Mouse (Mus musculus): ENCODE results near the gene Lhfpl3. TPM values are rescaled to one million over a fixed set of nuclear protein-coding genes. Genes with fewer than 3 reads are reported as not detected.

Lhfpl3 gene
- polyA plus RNA-seq, 2 experiments from 2014 or later, result 0.16 TPM; not detected in 1

- ATAC-seq, result no peak
Measured at GRCm38 (mm10) chr5:23154439-23154838, 408.6 kb downstream of the Lhfpl3 start.

DNA sequence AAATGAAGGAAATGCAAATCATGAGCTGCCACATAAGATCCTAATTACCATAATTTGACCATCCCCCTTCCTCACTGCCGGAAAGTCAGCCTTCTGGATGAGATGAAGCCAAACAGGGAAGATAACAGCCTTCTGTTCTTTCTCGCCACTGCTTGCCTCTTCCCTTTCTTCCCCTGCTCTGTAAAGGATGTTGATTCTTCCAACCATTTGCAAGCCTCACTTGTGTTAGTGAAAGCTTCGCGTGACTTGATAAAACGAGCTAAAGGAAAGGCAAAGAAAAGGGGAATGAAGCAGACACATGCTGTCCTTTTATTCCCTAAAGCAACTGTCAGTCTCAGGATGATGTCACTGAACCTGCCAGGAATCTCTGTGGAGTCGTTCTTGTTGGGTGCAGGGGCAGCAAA is 420.1 kb downstream of the Lhfpl3 start:
- ATAC-seq, result no peak

DNA sequence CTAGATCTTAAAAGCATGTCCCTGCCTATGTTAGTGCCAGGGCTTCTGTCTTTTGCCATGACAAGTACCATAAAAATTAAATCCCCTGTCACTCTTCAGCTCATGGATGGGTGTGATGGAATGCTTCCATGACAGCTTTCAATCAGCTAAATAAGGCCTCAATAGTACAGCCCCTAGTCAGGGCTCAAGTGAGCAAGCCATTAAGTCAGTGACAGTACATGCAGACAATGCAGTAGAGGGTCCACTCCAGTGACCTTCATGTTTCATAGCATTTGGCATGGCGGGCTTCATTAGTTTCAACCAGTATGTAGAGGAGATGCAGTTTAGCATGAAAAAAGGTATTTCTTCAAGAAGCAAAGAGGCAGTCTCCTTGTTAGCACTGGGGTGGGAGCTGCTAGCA is 420.8 kb downstream of the Lhfpl3 start:
- no peak for ATAC-seq

- no peak for ATAC-seq
Measured at GRCm38 (mm10) chr5:23189633-23190032, 443.8 kb downstream of the Lhfpl3 start.

GRCm38 (mm10) chr5:23196879-23197278 is 451.0 kb downstream of the Lhfpl3 start:
- no peak for ATAC-seq

- ATAC-seq, result no peak
Measured at GRCm38 (mm10) chr5:23213086-23213485, 467.2 kb downstream of the Lhfpl3 start.

- ATAC-seq, result no peak
Measured at GRCm38 (mm10) chr5:23214646-23215045, 468.8 kb downstream of the Lhfpl3 start.

DNA sequence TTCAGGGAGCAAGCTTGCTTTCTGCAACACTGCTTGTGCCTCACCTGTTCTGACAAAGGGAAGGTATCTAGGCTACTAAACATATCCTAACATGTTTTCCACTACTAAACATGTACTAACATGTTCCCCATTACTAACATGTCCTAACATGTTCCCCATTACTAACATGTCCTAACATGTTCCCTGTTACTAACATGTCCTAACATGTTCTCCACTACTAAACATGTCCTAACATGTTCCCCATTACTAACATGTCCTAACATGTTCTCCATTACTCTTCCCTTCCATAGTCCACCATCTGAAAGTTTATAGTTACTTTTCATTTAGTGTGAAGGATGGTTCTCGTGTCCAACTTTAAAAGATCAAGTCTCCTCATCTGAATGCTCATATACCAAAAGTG is 473.8 kb downstream of the Lhfpl3 start:
- no peak for ATAC-seq

DNA sequence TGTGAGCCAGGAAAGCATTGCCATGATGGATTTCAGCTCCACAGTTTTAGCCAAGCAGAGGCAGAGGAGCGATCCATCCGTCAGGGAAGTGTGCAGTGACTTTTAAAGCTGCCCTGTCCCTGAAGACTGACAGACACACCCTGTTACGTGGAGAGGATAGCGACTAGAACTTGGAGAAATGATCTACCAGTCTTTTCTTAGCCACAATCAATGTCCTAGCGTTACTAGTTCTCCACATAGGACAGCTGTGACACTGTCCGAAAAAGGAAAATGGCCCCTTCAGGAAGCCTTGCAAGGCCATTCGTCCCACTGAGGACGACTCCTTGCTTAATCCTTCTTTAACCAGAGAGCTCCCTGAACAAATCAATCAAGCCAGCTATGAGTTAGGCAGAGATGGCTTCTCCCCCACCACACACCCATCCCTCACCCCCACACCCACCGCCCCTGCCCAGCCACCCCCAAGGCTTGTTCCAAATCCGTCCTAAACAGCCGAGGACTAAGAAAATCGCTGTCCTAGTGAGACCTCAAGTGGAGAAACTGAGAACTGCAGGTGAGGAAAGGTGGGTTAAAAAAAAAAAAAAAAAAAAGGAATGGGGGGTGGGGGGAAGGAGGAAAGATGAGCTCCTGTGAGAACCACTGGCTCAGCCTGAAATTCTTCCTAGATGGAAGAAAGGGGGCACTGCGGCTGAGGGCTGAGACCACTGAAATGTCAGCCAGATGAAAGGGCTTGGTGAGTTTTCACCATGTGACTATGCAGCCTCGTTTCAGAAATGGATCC is 479.1 kb downstream of the Lhfpl3 start:
- ATAC-seq, result no peak

DNA sequence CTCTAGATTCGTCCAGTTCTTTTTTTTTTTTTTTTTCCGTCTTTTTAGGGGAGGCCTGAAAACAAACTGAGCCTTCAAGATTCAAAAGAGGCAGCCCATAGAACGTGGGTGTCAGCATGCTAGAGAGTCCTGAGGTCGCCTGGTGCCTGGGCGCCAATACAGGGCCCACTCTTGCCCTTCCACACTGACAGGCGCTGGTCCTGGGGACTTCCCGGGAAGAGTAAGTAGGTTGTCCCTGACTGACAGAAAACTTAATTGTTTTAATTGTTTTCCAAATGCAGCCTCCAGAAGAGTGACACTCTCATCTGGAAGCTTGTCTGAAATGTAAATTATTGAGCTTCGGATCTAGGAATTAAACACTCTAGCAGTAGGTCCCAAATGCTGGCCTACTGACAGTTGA is 479.8 kb downstream of the Lhfpl3 start:
- ATAC-seq, result no peak

DNA sequence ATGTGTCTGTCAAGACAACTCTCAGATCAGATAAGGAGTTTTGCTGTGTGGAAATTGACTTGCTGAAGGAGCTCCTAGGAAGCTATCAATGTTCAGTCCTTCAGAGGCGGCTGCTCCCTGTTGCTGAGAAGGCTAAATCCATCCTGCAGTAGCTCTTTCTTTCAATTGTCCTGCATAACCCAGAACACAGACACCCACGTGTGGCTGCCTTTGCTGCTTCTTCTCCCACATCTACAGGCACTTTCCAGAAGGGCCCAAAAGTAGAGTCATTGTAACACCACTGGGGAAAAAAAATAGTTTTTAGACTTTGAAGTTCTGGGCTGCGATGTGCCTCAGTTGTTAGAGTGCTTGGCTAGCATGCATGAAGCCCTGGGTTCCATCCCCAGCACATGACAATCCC is 480.9 kb downstream of the Lhfpl3 start:
- ATAC-seq, result no peak

DNA sequence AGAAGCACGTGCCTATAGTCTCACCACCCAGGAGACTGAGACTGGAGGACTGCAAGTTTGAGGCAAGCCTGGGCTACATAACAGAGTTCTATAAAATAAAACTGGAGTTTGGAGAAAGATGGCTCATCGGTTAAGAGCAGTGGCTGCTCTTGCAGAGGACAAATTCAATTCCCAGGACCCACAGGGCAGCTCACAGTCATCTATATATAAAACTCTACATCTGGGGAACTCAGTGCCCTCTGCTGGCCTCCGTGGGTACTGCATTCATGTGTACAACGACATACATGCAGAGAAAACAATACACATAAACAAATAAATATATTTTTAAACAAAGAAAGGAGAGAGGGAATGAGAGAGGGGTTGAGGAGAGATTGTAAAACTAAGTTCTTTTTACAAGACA is 501.1 kb downstream of the Lhfpl3 start:
- ATAC-seq, result no peak

DNA sequence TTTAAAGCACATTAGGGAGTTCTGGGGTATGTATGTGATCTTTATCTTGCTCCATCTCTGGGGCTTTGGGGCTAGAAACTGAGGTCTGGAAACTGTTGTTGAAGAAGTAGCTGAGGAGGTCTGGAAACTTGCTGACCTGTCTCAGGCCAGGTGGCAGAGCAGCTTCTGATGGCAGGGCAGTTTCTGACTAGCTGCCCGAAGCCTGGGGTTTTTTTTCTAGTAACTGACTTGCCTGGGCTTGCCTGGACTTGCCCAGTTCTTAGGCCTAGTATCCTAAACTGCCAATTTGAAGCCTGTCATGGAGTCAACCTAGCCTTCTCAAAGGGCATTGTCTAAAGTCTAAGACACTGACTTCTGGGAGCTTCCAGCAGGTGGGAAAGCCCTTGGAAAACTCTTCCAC is 501.9 kb downstream of the Lhfpl3 start:
- no peak for ATAC-seq

GRCm38 (mm10) chr5:23248303-23248702 is 502.4 kb downstream of the Lhfpl3 start:
- no peak for ATAC-seq

DNA sequence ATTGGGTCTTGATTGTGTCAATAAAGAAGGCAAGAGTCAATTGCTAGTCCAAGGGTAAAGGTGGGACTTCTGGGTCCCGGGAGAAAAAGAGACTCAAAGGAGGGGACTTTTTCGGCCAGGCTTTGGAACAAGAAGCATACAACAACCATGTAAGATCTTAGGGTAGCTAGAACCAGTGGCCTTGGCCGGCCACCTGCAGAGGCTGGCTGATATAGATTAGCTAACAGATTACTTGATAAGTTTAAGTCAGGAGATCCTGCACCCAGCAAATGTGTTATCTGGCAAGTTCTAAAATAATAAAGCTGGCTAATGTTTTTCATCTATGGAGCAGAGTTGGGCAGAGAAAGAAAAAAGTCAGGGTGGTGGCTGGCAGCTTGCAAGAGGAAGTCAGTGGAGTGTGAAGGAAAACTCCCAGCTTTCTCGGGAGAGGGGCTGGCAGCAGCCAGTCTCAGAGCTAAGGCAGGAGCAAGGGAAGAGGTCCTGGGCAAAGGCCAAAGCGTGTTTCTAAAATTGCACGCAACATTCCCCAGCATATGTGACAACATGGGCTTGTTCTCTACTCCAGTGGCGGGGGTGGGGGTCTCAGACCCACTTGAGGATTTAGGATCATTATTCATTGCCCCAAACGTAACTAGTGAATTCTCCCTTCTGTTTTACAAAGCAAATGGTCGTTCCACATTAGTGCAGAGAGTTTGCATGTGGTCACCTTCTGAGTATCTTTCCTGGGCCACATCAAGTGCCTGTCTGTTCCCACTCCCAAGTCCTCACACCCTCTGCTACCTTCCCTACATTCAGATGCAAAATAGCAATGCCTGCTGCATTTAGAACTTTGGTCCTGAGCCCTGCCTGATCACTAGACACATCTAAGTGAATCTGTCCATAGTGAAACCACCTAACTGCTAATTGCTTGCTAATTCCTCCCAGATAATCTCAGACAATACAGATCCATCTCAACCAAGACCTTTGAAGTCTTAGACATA is 504.3 kb downstream of the Lhfpl3 start:
- ATAC-seq, result no peak

GRCm38 (mm10) chr5:23251462-23252224 is 505.8 kb downstream of the Lhfpl3 start:
- no peak for ATAC-seq

DNA sequence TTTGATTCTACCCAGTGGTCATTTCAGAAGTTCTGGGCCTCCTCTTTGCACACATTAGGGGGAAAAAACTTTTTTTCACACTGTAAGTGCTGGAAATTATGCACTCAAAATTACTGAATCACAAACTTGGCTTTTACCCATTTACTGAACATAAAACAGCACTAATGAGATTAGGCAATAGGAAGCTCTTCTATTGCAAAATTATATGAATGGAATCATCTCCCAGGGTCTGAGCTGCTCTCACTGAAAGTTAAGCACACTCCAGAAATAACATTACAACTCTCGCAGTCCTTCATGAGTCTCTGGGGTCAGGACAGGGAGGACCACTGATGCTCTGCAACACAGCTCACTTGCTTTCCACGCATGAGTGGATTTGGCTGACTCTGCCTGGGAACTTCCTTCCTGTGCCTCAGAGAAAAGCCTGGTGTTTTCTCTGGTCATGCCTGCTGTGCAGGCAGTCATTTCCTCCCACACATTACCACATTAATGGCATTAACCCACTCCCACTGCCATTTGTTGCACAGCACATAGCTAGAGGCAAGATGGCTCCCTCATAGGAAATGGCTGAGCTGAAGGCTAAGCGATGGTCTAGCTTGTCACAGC is 510.1 kb downstream of the Lhfpl3 start:
- ATAC-seq, result no peak

DNA sequence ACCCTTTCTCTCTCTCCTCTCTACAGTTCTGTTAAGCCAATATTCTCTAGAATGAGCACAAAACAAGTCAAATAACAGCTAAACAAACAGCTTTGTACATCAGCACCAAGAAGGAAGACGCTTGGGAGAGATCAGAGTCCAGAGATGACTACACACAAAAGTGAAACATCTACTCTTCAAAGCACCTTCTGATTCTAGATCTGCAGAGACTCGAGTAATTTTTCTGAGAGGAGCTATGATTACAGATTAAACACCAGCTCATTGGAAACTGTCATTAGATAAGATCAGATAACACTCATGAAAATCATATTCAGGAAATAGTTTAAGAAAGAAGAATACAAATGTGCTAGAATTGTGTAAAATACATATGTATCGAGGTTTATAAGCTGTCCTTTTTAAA is 527.5 kb downstream of the Lhfpl3 start:
- peak; percentile 63 for ATAC-seq

- peak; percentile 85 for ATAC-seq
Measured at GRCm38 (mm10) chr5:23279364-23279763, 533.5 kb downstream of the Lhfpl3 start.

DNA sequence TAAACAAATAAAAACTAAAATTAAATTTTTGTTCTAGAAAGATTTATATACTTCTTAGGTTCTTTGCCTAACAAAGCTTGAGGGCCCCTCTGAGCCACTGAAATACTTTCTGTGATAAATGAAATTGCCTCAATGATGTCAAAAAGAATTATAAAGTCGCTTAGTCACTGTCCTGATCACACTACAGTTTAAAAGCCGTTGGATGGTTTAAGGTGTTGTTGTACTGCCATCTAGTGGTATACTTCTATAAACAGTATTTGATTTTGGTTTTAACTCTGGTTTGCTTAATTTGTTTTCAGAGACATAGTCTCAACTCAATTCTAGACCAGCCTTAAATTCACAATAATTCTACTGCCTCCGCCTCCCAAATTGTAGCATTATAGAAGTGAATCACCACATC is 539.0 kb downstream of the Lhfpl3 start:
- peak; percentile 43 for ATAC-seq

- no peak for ATAC-seq
Measured at GRCm38 (mm10) chr5:23289149-23289548, 543.3 kb downstream of the Lhfpl3 start.
